Mouse (Mus musculus) bone marrow macrophage, adult 2 months (primary cell): ENCODE measurements at regions not wholly inside any gene's neighbourhood (a gene's known extent, or its start where the extent isn't known, plus 50 kb on each side); places are given as distances from the start of the nearest gene placed in this dataset.

Experiments used
- CTCF ChIP-seq: IDR thresholded peaks from 2 replicates; pipeline ENCODE4 v1.5.1; 2012; ENCODE audit warnings: low read depth, mild to moderate bottlenecking, low read length, moderate library complexity
- POLR2A ChIP-seq: IDR thresholded peaks from 2 replicates; pipeline ENCODE4 v1.6.1; 2012; ENCODE audit warnings: mild to moderate bottlenecking, low read depth, low read length, borderline replicate concordance

GRCm38 (mm10) chr10:126783161-126783560, 118.0 kb downstream of the Atp23 start:
- no peak for TF ChIP-seq CTCF
- TF ChIP-seq POLR2A, result no peak
